Mouse (Mus musculus): ENCODE data around the gene Ern1. TPM values are rescaled to one million over a fixed set of nuclear protein-coding genes. Genes with fewer than 3 reads are reported as not detected.
"Not testable (repeated sequence)": the region's sequence is repeated elsewhere in the genome, so short reads cannot be mapped to it uniquely, and the experiment has no call there.

Gene Ern1
- polyA plus RNA-seq, 1 experiment from 2014 or later = 7.5 TPM

DNA sequence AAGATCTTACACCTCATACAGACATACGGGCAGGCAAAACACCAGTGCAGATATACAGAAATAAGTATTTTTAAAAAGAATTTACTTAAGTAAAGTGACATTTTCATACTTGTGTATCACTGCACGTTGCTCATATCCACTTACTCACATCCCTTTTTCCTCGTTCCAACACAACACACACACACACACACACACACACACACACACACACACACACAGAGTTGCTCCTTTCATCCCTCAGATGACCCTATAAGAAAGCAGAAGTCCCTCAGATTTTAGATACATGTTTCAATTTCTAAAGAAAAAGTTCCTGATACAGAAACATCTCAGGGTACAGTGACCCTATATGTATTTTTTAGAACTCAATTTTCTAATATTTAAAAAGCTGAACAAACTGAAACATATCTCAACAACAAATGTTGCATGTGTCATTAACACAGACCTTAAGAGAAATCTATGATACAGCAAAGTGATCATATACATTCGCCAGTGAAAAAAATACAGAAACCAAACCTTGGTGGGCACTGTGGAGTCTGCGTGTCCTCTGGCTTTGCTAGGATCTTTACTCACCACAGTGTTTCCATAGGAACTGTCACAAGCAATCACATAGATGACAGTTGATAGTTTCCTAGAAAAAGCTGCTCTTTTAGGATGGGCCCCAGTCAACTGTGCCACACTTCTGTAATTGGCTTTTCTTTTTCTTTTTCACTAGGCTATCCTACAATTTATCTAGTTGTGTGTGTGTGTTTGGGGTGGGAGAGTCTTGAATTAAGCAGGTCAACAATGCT, 26.3 kb downstream of the Ern1 start:
- Histone ChIP-seq H3K4me3 (no peak overlapping the region), H3K27ac (no peak overlapping the region), H3K9me3 (no peaks in the 10 kb centered on the region), H3K27me3 (no peaks in the 10 kb centered on the region), H3K4me2 (no peak overlapping the region), H3K4me1 (0 out of 2 replicates have a peak, but pooled peaks cover 5% of the 10 kb centered on the region), H3K36me3 (0 out of 2 replicates have a peak, but pooled peaks cover under 1% of the 10 kb centered on the region), H3K9ac (no peak overlapping the region)
- 69% methylated on average over 5 of the region's 5 CpGs for WGBS
- ATAC-seq (ENCODE audit: insufficient number of reproducible peaks, insufficient read depth, low FRiP score, low TSS enrichment, low read depth) = no peak

GRCm38 (mm10) chr11:106460671-106461070, 27.0 kb downstream of the Ern1 start:
- 96% methylated on average over 1 of the region's 1 CpGs for WGBS
- ATAC-seq (ENCODE audit: insufficient number of reproducible peaks, insufficient read depth, low FRiP score, low TSS enrichment, low read depth) = no peak
- Histone ChIP-seq H3K9ac (no peak overlapping the region), H3K4me1 (0 out of 2 replicates have a peak, but pooled peaks cover 5% of the 10 kb centered on the region), H3K27ac (no peak overlapping the region), H3K4me2 (no peak overlapping the region), H3K9me3 (no peaks in the 10 kb centered on the region), H3K36me3 (0 out of 2 replicates have a peak, but pooled peaks cover 3% of the 10 kb centered on the region), H3K27me3 (no peaks in the 10 kb centered on the region), H3K4me3 (no peak overlapping the region)

- 0 out of 2 replicates have a peak, but pooled peaks cover 3% of the 10 kb centered on the region for H3K36me3 ChIP-seq
- no peaks in the 10 kb centered on the region for H3K27me3 ChIP-seq
- no peak overlapping the region for H3K4me2 ChIP-seq
- no peak for ATAC-seq (ENCODE audit: insufficient number of reproducible peaks, insufficient read depth, low FRiP score, low TSS enrichment, low read depth)
- H3K9ac ChIP-seq = no peak overlapping the region
- 92% methylated on average over 4 of the region's 4 CpGs for WGBS
- no peaks in the 10 kb centered on the region for H3K4me1 ChIP-seq
- H3K4me3 ChIP-seq = no peak overlapping the region
- no peaks in the 10 kb centered on the region for H3K9me3 ChIP-seq
- no peak overlapping the region for H3K27ac ChIP-seq
Measured at GRCm38 (mm10) chr11:106458540-106458939, 29.1 kb downstream of the Ern1 start.

- Histone ChIP-seq H3K27me3 (no peaks in the 10 kb centered on the region), H3K9ac (no peak overlapping the region), H3K4me1 (no peaks in the 10 kb centered on the region), H3K9me3 (no peaks in the 10 kb centered on the region), H3K4me2 (no peak overlapping the region), H3K27ac (no peak overlapping the region), H3K36me3 (no peaks in the 10 kb centered on the region), H3K4me3 (no peak overlapping the region)
- no peak for ATAC-seq (ENCODE audit: insufficient number of reproducible peaks, insufficient read depth, low FRiP score, low TSS enrichment, low read depth)
- 43% methylated on average over 3 of the region's 3 CpGs for WGBS
Measured at GRCm38 (mm10) chr11:106443646-106444045, 44.0 kb downstream of the Ern1 start.

DNA sequence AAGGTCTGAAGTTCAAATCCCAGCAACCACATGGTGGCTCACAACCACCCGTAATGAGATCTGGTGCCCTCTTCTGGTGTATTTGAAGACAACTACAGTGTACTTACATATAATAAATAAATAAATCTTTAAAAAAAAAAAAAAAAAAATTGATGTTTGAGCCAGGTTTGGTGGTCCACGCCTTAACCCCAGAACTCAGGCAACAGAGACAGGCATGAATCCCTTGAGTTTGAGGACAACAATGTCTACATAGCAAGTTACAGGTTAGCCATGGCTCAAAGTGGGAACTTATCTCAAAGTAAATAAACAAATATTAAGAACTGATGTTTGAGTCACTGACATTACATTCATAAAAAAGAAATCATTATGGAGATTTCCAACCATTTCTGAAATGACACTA, 45.1 kb downstream of the Ern1 start:
- H3K27ac ChIP-seq; H3K27me3 ChIP-seq; H3K4me1 ChIP-seq; ATAC-seq (ENCODE audit: insufficient number of reproducible peaks, insufficient read depth, low FRiP score, low TSS enrichment, low read depth); H3K4me3 ChIP-seq; H3K9me3 ChIP-seq; H3K36me3 ChIP-seq; H3K9ac ChIP-seq; H3K4me2 ChIP-seq: not testable (repeated sequence)
- WGBS = 86% methylated on average over 2 of the region's 2 CpGs

DNA sequence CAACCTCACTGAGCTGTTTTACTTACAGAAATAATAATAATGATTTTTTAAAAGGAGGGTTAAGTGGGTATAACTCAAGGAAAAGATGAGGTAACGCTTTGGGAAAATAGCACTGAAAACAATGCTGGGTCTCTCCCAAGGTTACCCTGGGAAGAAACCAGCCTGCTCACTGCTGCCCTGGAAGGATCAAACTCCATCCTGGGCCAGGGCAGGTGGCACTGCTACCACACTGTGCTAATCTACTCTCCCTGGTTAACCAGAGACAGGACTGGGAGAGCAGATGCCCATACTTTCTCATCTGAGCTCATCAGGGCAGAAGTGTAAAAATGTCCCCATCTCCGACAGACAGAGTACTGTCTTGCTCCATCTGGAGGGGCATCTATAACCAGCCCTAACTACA, 47.3 kb downstream of the Ern1 start:
- Histone ChIP-seq H3K36me3 (no peaks in the 10 kb centered on the region), H3K4me3 (no peak overlapping the region), H3K9me3 (no peaks in the 10 kb centered on the region), H3K4me1 (no peaks in the 10 kb centered on the region), H3K27me3 (no peaks in the 10 kb centered on the region), H3K9ac (0 out of 2 replicates have a peak overlapping the region, but pooled peaks have one; percentile 16), H3K27ac (no peak overlapping the region), H3K4me2 (no peak overlapping the region)
- no peak for ATAC-seq (ENCODE audit: insufficient number of reproducible peaks, insufficient read depth, low FRiP score, low TSS enrichment, low read depth)
- WGBS = 91% methylated on average over 2 of the region's 2 CpGs

GRCm38 (mm10) chr11:106439355-106439754, 48.3 kb downstream of the Ern1 start:
- 88% methylated on average over 3 of the region's 3 CpGs for WGBS
- Histone ChIP-seq H3K27ac (no peak overlapping the region), H3K4me1 (no peaks in the 10 kb centered on the region), H3K9me3 (no peaks in the 10 kb centered on the region), H3K27me3 (no peaks in the 10 kb centered on the region), H3K4me3 (no peak overlapping the region), H3K4me2 (no peak overlapping the region), H3K9ac (no peak overlapping the region), H3K36me3 (no peaks in the 10 kb centered on the region; the same call in 1 of the 2 replicates)
- ATAC-seq (ENCODE audit: insufficient number of reproducible peaks, insufficient read depth, low FRiP score, low TSS enrichment, low read depth) = no peak

- ATAC-seq (ENCODE audit: insufficient number of reproducible peaks, insufficient read depth, low FRiP score, low TSS enrichment, low read depth) = no peak
- H3K4me3 ChIP-seq = no peak overlapping the region
- H3K27me3 ChIP-seq = no peaks in the 10 kb centered on the region
- no peaks in the 10 kb centered on the region for H3K4me1 ChIP-seq
- H3K9ac ChIP-seq = 0 out of 2 replicates have a peak overlapping the region, but pooled peaks have one; percentile 3
- no peak overlapping the region for H3K27ac ChIP-seq
- H3K36me3 ChIP-seq = no peaks in the 10 kb centered on the region; the same call in 1 of the 2 replicates
- H3K4me2 ChIP-seq = no peak overlapping the region
- no peaks in the 10 kb centered on the region for H3K9me3 ChIP-seq
- 41% methylated on average over 4 of the region's 4 CpGs for WGBS
Measured at GRCm38 (mm10) chr11:106438524-106439177, 49.0 kb downstream of the Ern1 start.

- no peaks in the 10 kb centered on the region for H3K4me1 ChIP-seq
- H3K9me3 ChIP-seq = no peaks in the 10 kb centered on the region
- H3K9ac ChIP-seq = no peak overlapping the region
- no peak for ATAC-seq (ENCODE audit: insufficient number of reproducible peaks, insufficient read depth, low FRiP score, low TSS enrichment, low read depth)
- no peak overlapping the region for H3K4me3 ChIP-seq
- no peaks in the 10 kb centered on the region for H3K27me3 ChIP-seq
- WGBS = 84% methylated on average over 2 of the region's 2 CpGs
- H3K36me3 ChIP-seq = no peaks in the 10 kb centered on the region; the same call in 1 of the 2 replicates
- H3K4me2 ChIP-seq = no peak overlapping the region
- H3K27ac ChIP-seq = no peak overlapping the region
Measured at GRCm38 (mm10) chr11:106437543-106437942, 50.1 kb downstream of the Ern1 start.

GRCm38 (mm10) chr11:106437039-106437438, 50.6 kb downstream of the Ern1 start:
- ATAC-seq (ENCODE audit: insufficient number of reproducible peaks, insufficient read depth, low FRiP score, low TSS enrichment, low read depth) = no peak

DNA sequence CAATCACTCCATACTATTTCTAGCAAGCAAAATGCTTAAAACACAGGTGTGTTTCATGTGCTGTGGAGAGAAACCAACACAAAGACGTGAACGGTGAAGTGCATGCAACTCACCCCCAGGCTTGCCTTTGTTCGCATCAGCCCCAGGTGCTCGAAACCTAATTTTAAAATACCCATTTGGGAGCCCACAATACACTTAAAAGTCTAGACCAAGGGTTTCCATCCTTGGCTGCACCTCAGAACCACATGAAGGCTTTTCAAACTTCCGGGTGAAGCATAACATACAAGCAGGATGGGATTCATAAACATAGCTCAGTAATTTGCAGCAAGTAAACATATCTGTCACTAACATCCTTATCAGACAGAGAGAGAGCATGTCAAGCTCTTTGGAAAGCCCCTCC, 57.3 kb downstream of the Ern1 start:
- no peak overlapping the region for H3K9ac ChIP-seq
- no peaks in the 10 kb centered on the region for H3K27me3 ChIP-seq
- no peak overlapping the region for H3K4me2 ChIP-seq
- no peak overlapping the region for H3K27ac ChIP-seq
- ATAC-seq (ENCODE audit: insufficient number of reproducible peaks, insufficient read depth, low FRiP score, low TSS enrichment, low read depth) = no peak
- 84% methylated on average over 5 of the region's 5 CpGs for WGBS
- H3K4me3 ChIP-seq = no peak overlapping the region
- H3K9me3 ChIP-seq = no peaks in the 10 kb centered on the region
- H3K4me1 ChIP-seq = no peaks in the 10 kb centered on the region
- H3K36me3 ChIP-seq = peaks cover 8% of the 10 kb centered on the region

More at GRCm38 (mm10) chr11:106437039-106437438, 50.6 kb downstream of the Ern1 start:
- no peak overlapping the region for H3K4me2 ChIP-seq
- H3K36me3 ChIP-seq = no peaks in the 10 kb centered on the region; the same call in 1 of the 2 replicates
- no peaks in the 10 kb centered on the region for H3K4me1 ChIP-seq
- H3K27ac ChIP-seq = no peak overlapping the region
- H3K9ac ChIP-seq = no peak overlapping the region
- H3K27me3 ChIP-seq = no peaks in the 10 kb centered on the region
- WGBS = 86% methylated on average over 5 of the region's 5 CpGs
- H3K9me3 ChIP-seq = no peaks in the 10 kb centered on the region
- no peak overlapping the region for H3K4me3 ChIP-seq

DNA sequence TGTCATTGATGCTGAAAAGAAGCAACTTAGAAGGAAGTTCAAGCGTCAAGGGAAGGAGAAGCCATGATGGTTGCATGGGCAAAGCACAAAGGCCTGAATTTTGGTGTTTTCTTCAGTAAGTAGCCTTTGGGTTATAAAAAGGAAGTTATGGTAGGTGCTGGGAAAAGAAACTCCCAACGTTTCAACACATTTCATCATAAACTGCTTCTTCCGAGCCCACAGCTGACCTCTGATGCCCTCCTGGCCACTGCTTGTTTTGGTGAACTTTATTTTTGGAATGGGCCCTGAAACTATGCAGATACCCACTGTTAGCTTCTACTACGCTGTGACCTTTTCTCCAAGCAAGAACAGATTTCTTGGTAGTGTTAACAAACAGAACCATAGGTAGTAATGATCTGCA, 58.0 kb downstream of the Ern1 start:
- H3K9ac ChIP-seq = no peak overlapping the region
- ATAC-seq (ENCODE audit: insufficient number of reproducible peaks, insufficient read depth, low FRiP score, low TSS enrichment, low read depth) = no peak
- 80% methylated on average over 4 of the region's 4 CpGs for WGBS

More for the DNA sequence above, 58.0 kb downstream of the Ern1 start:
- H3K9me3 ChIP-seq = no peaks in the 10 kb centered on the region
- H3K4me1 ChIP-seq = no peaks in the 10 kb centered on the region
- H3K27me3 ChIP-seq = no peaks in the 10 kb centered on the region
- H3K4me2 ChIP-seq = no peak overlapping the region
- no peak overlapping the region for H3K27ac ChIP-seq
- no peak overlapping the region for H3K4me3 ChIP-seq
- peaks cover 8% of the 10 kb centered on the region for H3K36me3 ChIP-seq
